Mouse (Mus musculus): Measurements from ENCODE around the gene Il1r2. TPM values are rescaled to one million over a fixed set of nuclear protein-coding genes. Genes with fewer than 3 reads are reported as not detected.

The Il1r2 gene
- polyA plus RNA-seq (2012; rRNA removed), result 0.48 and 4.7 TPM in 2 replicates

GRCm38 (mm10) chr1:40073779-40074178 is at the start of gene Il1r2:
TSS of gene Il1r2 (plus strand) at chr1:40074079.

Other genes with a start within 250 kb of the Il1r2 start
- 295 and 310 TPM in 2 replicates for gene Map4k4, start 173.2 kb upstream of the Il1r2 start, polyA plus RNA-seq (2012; rRNA removed)
- 0.78 and 1.5 TPM in 2 replicates for gene Il1r1, start 151.0 kb downstream of the Il1r2 start, polyA plus RNA-seq (2012; rRNA removed)